Mouse (Mus musculus): ENCODE results near the gene Dact3. TPM values are rescaled to one million over a fixed set of nuclear protein-coding genes. Genes with fewer than 3 reads are reported as not detected.

The Dact3 gene
- total RNA-seq, 2 experiments from 2014 or later, result 18.6 to 19.0 TPM

DNA sequence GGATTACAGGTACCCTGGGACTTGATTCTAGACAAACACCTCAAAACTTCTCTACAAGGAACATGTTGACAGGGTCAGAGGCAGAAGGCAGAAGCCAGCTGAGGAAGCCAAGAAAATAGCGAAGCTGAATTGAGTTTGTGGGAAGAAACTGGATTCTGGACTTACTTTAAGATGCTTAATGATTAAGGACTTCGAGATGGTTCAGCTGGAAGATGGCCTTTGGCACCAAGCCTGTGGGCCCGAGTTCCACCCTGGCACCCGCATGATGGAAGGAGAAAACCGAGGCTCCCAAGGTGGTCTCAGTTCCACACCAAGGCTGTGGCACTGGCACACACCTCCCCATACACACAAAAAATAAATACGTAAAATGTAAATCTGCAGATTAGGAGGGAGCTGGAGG is 15.4 kb downstream of the Dact3 start:
- DNase-seq, result peak; percentile 53 to 59
- intact Hi-C loops (cut with DNase I), result loop anchor here (2.0 kb wide), 1 partner anchor 14 kb away; no protein-coding TSS in a partner anchor

DNA sequence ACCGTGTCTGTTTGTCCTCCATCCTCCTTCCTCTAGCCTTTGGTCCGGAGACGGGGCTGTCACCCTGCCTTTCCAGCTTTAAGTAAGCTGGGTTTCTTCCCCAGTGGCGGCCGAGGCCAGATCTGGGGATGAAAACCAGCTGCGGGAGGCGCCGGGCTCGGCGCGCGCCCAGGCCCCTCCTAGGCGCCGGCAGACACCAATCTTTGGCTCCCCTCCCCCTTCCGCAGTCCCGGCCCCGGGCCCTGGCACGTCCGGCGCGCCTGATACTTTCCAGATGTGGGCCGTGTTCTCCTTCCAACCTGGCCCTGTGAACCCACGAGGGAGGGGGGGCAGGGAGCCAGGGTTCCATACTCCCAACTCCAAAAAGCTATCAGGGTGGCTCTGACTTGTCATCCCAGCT is 15.8 kb downstream of the Dact3 start:
- intact Hi-C loops (cut with DNase I), result loop anchor here (1.0 to 2.0 kb wide), 2 partner anchors 14 to 31 kb away; no protein-coding TSS in a partner anchor

DNA sequence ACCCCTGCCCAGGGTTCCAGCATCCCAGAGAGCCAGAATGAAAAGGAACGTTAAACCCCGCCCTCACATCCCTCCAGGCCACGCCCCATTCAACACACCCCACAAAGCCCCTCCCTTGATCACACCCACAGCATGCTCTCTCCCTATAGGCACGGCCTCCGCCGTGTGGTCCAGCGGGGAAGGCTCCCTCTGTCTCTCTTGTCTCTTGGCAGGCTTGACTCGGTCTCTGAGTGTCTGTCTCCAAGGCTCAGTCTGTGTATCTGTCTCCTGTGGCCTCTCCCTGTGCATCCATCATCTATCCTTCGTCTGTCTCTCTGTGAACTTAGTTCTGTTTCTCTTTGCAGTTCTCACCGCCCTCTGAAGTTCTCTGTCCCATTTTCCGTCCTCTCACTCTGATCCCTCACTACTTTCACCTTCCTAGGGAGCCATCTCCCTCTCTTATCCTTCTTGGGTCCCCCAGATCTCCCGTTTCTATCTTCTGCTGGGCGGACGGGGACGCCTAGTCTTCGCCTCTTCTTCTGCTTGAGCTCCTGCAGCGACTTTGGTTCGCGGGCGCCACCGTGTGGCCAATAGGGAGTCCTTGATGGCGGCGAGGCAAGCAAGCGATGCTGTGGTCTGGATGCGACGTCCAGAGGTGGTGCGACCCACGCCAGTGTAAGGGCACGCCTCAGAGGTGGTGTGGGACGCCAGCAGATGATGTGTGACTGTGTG is 16.7 kb downstream of the Dact3 start, which contains the start of gene Gng8:
TSS of gene Gng8 (plus strand) at position 146 of the 711 bp plus-strand sequence.
- DNase-seq, result peak; percentile 89 to 92
- intact Hi-C loops (cut with DNase I), result loop anchor here (1.0 to 2.0 kb wide), 3 partner anchors 15 to 79 kb away; no protein-coding TSS in a partner anchor

More for the DNA sequence above, 15.8 kb downstream of the Dact3 start:
- DNase-seq, result peak; percentile 86 to 88

DNA sequence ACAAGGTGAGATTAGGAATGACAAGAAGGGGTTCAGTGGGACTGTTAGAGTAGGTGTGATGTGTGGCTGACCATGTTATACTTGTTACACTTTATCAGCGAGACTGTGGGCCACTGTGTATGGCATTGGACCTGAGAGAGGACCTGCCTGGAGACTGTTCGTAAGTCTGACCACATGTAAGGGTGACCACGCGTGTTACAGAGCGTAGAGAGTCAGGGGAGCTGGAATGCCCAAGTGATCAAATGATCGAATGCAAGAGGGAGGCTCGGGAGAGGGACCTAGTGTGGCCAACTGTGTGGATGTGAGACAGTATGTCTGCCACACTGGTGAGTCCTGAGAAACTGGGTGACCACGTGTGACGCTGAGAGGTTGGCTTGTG is 17.2 kb downstream of the Dact3 start:
- no peak for DNase-seq
- intact Hi-C loops (cut with DNase I), result loop anchor here (2.0 kb wide), 1 partner anchor 80 kb away; no protein-coding TSS in a partner anchor

DNA sequence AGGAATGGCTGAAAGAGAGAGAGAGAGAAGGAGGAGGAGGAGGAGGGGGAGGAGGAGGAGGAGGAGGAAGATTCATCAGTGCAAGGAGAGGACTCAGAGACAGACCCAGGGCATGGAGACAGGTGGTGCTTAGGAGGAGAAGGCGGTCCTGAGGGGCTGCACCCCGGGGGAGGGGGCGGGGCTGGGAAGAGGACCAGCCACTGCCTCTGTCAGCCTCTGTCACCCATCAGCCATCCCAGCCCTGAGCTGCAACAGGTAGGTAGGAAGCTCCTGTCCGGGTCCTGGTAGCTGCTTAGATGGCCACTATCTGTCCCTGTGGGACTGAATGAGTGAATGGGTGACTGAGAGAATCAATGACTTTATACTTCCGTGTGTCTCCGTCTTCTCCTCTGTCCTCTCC is 18.5 kb downstream of the Dact3 start:
- intact Hi-C loops (cut with DNase I), result loop anchor here (2.0 kb wide), 1 partner anchor 81 kb away; no protein-coding TSS in a partner anchor
- DNase-seq, result no peak

DNA sequence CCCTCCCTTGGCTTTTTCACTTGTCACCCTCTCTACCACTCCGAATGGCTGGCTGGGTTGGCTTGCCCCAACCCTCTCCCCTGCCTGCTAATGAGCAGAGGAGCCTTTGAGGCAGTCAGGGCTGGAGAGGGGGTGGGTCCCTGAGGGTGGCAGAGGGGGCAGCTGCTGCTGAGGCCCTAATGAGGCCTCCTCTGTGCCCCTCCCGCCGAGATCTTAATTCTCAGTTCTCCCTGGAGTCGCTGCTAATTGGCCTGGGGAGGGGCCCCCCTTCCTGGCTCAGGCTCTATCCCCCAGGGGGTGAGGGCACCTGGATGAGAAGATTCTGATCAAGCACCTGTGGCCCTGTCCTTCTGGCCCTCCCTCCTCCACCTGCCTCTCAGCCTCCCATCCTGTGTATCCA is 19.2 kb downstream of the Dact3 start:
- DNase-seq, result no peak
- intact Hi-C loops (cut with DNase I), result no loop called here

DNA sequence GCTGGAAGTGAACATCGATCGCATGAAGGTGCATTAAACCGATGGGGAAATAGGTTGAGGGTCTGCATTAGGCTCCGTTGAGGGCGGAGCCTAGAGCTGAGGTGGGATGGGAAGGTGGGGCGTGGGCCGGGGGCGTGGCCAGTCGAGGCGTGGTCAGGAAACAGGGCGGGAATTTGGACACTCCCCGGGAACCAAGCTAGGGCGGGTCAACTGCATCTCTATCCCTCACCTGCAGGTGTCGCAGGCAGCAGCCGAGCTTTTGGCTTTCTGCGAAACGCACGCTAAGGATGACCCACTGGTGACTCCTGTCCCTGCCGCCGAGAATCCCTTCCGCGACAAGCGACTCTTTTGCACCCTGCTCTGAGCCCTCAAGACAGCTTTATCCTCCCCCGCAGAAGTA is 19.9 kb downstream of the Dact3 start:
- peak; percentile 81 to 87 for DNase-seq
- intact Hi-C loops (cut with DNase I), result loop anchor here (1.0 kb wide), 1 partner anchor 18 kb away; no protein-coding TSS in a partner anchor

DNA sequence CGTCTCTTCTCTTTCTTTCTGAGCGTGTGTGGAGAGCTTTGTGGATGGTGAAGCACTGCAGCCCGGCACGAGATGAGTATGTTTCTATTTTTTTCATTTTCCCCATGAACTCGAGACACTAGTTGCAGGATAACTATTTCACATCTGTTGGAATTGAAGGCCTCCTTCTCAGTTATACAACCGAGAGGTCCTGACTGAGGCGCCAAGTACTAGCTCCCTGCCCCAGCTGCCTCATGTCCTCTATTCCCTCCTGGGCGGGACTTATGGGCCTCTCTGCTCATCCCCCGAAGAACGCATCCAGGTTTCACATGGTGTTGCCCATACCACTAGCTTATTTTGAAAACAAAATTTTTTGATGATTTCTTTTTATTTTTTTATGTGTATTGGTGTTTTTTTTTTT is 20.4 kb downstream of the Dact3 start:
- no peak for DNase-seq
- intact Hi-C loops (cut with DNase I), result loop anchor here (1.0 kb wide), 1 partner anchor 18 kb away; no protein-coding TSS in a partner anchor

DNA sequence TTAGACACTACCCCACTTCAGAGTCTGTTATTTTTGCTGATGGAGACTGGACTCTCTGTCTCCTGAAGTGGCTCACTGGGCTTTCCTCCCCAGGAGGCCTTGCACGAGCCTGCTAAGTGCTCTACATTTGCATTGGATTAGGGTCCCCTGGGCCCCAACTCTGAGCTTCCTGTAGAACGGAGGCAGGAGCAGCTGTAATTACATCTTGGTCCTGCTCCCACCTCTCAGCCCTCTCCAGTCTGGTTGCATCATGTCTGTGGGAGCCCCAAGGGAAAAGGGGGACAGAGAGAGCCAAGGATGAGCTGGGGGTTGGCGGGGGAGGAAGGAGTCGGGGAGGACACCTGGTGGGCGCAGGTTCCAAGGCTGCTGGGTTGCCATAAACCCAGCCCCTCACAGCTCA is 25.4 kb downstream of the Dact3 start:
- DNase-seq, result no peak
- intact Hi-C loops (cut with DNase I), result no loop called here

DNA sequence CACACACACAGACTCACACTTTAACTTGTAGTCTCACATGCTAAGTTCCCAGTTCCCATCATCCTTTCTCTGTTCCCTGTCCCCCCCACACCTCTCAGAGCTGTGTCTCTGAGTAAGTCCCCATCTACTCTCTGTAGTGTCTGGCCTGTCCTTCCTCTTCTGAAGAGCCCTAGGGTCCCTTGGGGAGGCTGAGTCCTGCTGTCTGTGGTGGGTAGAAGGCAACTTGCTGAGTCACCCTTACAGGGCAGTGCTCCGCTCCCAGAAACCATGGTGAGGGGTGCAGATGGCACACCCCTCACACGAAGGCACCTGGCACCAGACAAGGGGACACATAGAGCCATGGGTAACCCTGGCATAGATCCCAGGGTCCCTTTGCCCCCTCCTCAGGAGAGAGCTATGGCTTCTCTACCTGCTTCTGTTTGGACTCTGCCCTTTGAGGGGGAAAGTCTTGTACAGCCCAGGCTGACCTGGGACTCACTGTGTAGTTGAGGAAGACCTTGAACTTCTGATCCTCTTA is 28.4 kb downstream of the Dact3 start:
- intact Hi-C loops (cut with DNase I), result no loop called here

DNA sequence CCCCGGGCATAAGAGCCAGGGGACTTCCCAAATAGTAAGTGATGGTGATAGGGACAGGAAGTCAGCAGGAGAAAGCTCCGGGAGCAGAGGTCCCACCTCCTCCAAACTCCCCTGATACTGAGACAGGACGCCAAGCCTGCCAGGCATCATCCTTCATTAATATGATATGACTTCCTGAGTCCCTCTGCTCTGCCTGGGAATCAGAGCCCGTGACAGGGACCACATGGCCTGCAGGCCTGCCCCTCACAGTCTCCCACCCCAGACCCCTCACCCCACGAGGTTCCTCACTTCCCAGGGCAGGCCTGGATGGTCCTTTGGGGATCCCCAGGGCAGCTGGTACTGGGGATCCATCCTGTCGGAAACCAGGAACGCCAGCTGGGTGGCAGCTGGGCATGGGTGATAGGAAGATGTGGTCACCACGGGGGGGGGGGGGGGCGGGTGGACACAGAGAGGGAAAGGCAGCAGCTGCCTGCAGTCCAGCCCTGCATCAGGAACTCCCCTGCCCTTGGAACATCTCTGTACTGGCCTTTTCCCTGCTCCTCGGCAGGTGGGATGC is 29.1 kb downstream of the Dact3 start:
- DNase-seq, result no peak

More for the DNA sequence above, 28.4 kb downstream of the Dact3 start:
- no peak for DNase-seq

DNA sequence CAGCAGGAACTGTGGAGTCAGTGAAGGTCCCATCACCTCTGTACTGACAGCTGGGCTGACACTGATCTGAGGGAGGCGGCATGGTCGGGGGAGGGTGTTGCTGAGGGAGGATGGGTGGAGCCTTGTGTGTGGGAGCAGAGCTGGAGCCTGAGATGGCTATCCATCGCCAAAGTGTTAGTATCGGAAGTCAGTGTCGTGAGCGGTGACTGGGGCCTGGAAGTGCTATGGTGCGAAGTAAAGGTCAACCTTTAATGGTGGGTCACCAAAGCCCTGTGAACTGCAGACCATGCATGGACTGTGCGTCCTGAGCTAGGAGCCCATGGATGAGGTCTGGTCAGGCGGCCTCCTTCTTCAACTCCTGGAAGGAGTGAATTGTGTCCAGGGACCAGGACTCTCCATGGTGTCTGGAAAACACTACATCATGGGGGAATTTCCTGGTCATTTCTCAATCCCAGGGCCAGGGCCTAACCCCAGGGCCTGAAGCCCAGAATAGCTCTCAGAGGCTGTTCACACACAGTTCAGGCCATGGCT is 30.4 kb downstream of the Dact3 start:
- intact Hi-C loops (cut with DNase I), result loop anchor here (5.0 kb wide), 1 partner anchor 163 kb away; no protein-coding TSS in a partner anchor
- peak in 1 of 2 experiments; percentile 59 for DNase-seq

More for the DNA sequence above, 29.1 kb downstream of the Dact3 start:
- intact Hi-C loops (cut with DNase I), result no loop called here

DNA sequence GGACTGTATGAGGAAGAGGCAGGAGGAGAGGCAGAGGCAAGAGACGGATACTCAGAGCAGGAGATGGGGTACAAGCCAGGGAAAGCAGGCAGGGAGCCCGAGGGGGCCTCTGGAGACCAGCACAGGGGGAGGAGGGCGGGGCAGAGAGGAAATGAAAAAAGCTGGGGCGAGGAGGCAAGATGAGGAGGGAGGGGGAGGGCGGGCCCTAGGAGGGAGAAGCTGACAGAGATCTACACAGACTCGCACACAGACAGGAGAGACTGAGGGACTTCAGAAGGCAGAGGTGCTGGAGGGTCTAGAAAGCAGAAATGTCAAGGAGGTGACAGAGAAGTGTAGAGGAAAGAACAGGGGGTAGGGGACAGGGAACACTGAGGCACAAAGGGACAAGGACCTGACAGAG is 31.2 kb downstream of the Dact3 start, which contains the start of gene Ptgir:
TSS of gene Ptgir (plus strand) at position 210 of the 400 bp plus-strand sequence.
- intact Hi-C loops (cut with DNase I), result loop anchor here (5.0 kb wide), 1 partner anchor 164 kb away; no protein-coding TSS in a partner anchor

DNA sequence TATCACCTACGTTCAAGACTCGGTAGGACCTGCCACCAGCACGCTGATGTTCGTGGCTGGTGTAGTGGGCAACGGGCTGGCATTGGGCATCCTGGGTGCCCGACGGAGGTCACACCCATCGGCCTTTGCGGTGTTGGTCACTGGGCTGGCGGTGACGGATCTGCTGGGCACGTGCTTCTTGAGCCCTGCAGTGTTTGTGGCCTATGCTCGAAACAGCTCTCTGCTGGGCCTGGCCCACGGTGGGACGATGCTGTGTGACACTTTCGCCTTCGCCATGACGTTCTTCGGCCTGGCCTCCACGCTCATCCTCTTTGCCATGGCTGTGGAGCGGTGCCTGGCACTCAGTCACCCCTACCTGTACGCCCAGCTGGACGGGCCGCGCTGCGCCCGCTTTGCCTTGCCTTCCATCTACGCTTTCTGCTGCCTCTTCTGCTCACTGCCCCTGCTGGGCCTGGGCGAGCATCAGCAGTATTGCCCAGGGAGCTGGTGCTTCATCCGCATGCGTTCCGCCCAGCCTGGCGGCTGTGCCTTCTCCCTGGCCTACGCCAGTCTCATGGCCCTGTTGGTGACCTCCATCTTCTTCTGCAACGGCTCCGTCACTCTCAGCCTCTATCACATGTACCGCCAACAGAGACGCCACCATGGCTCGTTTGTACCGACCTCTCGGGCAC is 31.9 kb downstream of the Dact3 start:
- DNase-seq, result no peak
- intact Hi-C loops (cut with DNase I), result loop anchor here (5.0 kb wide), 1 partner anchor 165 kb away; no protein-coding TSS in a partner anchor

More for the DNA sequence above, 31.2 kb downstream of the Dact3 start, which contains the start of gene Ptgir:
- DNase-seq, result peak; percentile 76 to 80

DNA sequence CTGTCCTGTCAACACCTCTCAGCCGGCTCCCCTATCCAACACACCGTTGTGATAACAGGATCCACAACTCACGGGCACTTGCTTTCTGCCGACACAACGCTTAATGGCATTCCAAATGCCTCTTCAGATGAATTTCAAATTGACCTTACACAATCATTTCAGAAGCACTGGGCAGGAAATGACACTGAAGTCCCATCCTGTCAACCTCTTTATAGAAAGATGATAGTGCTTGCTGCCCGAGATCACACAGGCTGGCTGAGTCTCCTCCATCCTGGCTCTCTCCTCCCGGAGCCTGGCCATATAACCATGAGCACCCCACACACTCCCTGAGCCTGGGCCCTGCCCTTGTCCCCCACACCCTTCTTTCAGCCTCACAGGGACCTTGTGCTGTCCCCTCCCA is 32.7 kb downstream of the Dact3 start:
- DNase-seq, result no peak
- intact Hi-C loops (cut with DNase I), result loop anchor here (5.0 kb wide), 1 partner anchor 166 kb away; no protein-coding TSS in a partner anchor

DNA sequence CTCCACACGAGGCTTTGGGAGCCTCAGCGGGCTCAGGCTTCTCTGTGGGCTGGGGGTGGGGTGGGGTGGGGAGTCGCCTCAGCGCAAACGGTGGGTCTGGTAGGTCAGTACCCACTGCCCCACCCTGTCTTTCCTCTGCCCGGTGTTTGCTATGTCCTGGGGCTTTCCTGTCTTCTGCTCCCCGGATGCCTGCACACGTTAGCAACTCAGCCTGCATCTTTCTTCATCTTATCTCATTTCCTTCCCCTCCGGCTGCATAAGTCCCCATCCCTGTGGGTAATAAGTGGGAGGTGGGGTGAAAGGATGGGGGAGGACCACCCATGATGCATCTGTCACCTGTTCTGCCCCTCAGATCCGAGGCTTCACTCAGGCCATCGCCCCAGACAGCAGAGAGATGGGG is 33.2 kb downstream of the Dact3 start:
- DNase-seq, result no peak
- intact Hi-C loops (cut with DNase I), result loop anchor here (5.0 kb wide), 1 partner anchor 166 kb away; no protein-coding TSS in a partner anchor

DNA sequence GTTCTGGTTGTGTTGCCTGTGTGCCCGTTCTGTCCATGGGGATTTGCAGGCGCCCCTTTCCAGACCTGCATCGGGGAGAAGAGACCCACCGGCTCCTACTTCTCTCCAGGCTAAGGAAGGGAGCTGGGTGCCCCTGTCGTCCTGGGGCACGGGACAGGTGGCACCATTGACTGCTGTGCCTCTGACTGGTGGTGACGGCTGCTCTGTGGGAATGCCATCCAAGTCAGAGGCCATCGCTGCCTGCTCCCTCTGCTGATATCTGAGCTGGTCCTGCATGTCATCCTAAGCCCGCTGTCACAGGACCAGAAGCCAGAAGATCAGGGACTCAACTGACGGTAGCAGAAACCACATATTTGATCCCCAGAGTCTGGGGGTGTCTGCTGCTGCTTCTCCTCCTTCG is 33.7 kb downstream of the Dact3 start:
- no peak for DNase-seq
- intact Hi-C loops (cut with DNase I), result loop anchor here (5.0 kb wide), 1 partner anchor 167 kb away; no protein-coding TSS in a partner anchor

DNA sequence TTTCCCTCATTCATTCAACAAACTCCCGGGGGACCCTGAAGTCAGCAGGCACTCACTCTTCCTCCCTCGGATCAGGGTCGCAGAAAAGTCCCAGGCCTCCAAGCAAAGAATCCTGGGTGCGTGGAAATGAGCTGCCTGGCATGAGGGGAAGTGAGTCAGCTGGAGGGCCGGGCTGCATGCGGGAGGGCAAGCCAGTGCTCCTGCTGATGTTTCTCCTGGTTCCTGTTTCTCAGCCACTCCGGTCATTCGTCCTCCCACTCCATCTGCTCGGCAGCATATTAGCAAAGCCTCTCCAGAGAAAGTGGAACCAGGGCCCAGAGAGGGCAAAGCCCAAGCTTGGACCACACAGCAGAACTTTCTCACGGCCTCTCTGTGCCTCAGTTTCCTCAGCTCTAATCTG is 34.8 kb downstream of the Dact3 start:
- intact Hi-C loops (cut with DNase I), result loop anchor here (5.0 to 10.0 kb wide), 4 partner anchors 33 to 285 kb away; partner anchors contain the start of gene Dact3
- no peak for DNase-seq

DNA sequence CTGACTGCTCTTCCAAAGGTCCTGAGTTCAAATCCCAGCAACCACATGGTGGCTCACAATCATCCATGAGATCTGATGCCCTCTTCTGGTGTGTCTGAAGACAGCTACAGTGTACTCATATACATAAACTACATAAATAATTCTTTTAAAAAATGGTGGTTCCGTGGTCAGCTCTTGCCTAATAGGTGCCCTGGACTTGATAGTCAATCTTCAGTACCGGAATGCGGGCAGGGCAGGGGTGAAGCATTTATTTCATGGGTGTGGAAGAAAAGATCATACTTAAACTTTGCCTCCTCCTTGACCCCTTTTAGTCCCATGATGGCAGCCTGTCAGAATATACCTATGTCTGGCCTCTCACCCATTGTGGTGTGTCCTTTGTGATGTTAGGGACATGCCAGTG is 36.8 kb downstream of the Dact3 start:
- no peak for DNase-seq
- intact Hi-C loops (cut with DNase I), result loop anchor here (5.0 to 10.0 kb wide), 3 partner anchors 35 to 287 kb away; partner anchors contain the start of gene Dact3

DNA sequence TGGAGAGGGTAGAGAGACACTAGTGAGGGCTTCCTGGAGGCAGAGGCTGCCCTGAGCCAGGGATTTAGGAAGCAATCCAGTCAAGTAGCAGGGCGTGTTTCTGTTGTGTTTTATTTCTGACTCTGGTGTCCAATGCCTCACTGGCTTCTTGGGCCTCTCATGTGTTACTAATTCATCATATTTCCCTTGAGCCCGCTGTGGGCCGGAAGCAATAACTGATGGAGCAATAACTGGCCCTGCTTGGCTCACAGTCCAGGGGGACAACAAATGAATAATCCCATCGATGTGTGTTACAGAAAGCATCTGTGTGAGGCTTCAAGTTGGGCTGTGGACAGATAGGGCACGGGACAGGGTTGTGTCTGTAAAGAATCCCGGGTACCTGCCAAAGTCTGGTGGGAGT is 37.2 kb downstream of the Dact3 start:
- no peak for DNase-seq
- intact Hi-C loops (cut with DNase I), result loop anchor here (5.0 to 10.0 kb wide), 3 partner anchors 35 to 288 kb away; partner anchors contain the start of gene Dact3
